Mouse (Mus musculus): ENCODE results near the gene Olfr867. TPM values are rescaled to one million over a fixed set of nuclear protein-coding genes. Genes with fewer than 3 reads are reported as not detected.

Olfr867 gene
- polyA plus RNA-seq (2016; fragmentation: Nextera tagmentation; extraction: Ambion mirVana), result not detected in 2 replicates

DNA sequence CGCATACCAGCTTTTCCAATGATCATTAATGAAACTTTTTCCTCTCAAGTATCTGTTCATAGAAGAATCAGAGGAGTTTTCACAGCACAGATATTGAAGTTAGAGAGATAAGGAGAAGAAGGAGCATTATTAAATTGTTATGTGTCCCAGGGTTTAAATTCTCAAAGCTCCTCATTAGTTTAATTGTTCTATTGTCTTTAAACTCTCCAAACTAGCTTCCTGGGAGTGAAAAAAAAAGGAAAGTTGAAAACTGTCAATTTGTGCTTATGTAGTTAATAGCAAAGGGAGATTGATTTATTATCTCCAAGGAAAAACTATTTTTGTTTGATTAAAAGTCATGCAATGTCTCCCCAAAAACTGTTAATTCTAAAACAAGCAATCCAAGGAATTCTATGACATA, at the start of gene Olfr867:
TSS of gene Olfr867 (minus strand) at position 101 of the 400 bp plus-strand sequence.
- Histone ChIP-seq H3K4me2 (no peak within 1 kb of the TSS), H3K27ac (ENCODE audit: poor library complexity, severe bottlenecking) (no peak within 1 kb of the TSS), H3K4me1 (replicated peaks) (no peaks in the 10 kb centered on the region), H3K9ac (no peak within 1 kb of the TSS), H3K36me3 (no peaks in the 10 kb centered on the region), H3K9me3 (replicated peaks) (peaks cover 8% of the 10 kb centered on the region), H3K27me3 (replicated peaks) (no peaks in the 10 kb centered on the region), H3K4me3 (no peak within 1 kb of the TSS)
- WGBS, result 68% methylated on average over 1 of the region's 1 CpGs
- ATAC-seq (ENCODE audit: insufficient number of reproducible peaks, low FRiP score), result no peak

GRCm38 (mm10) chr9:20098326-20098725, 41.0 kb upstream of the Olfr867 start, which contains the start of gene Olfr868:
TSS of gene Olfr868 (plus strand) at chr9:20098626.
- no peak within 1 kb of the TSS for H3K27ac ChIP-seq (ENCODE audit: poor library complexity, severe bottlenecking)
- no peak for ATAC-seq (ENCODE audit: insufficient number of reproducible peaks, low FRiP score)
- H3K4me3 ChIP-seq, result no peak within 1 kb of the TSS
- H3K9ac ChIP-seq, result no peak within 1 kb of the TSS
- H3K4me2 ChIP-seq, result no peak within 1 kb of the TSS
- H3K36me3 ChIP-seq, result no peaks in the 10 kb centered on the region
- no peaks in the 10 kb centered on the region for H3K27me3 ChIP-seq (replicated peaks)
- H3K4me1 ChIP-seq (replicated peaks), result no peaks in the 10 kb centered on the region
- H3K9me3 ChIP-seq (replicated peaks), result peaks cover 17% of the 10 kb centered on the region
- 38% methylated on average over 2 of the region's 2 CpGs for WGBS

DNA sequence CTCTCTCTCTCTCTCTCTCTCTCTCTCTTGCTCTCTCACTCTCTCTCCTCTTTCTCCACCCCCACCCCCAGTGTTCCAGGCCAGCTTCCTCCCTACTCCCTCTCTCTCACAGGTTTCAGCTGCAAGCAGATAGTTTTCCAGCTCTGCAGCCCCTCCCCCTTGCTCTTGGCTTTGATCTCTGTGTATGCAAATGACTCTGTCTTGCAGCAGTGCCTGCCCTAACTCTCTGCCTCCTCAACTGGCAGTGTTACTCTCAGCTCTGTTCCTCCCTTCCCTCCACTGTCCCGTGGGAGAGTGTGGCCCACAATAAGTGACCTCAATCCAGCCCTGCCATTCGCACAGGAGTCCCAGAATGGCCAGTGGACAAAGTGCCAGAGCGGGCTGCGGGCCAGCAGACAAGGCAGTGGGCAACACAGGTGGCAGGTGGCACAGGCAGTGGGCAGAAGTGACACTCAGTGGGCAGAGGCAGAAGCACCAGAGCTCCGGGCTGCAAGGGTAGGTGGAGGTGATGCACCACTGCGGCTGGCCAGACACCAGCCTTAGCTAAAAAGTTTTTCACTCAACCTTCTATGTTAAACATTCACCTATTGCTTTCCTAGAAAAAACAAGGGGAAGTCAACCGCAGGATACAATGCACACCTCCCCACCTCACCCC, 16.3 kb upstream of the Olfr867 start:
- H3K4me2 ChIP-seq, result no peak overlapping the region
- no peak overlapping the region for H3K27ac ChIP-seq (ENCODE audit: poor library complexity, severe bottlenecking)
- no peaks in the 10 kb centered on the region for H3K4me1 ChIP-seq (replicated peaks)
- H3K4me3 ChIP-seq, result no peak overlapping the region
- no peaks in the 10 kb centered on the region for H3K27me3 ChIP-seq (replicated peaks)
- WGBS, result 54% methylated on average over 7 of the region's 7 CpGs
- no peaks in the 10 kb centered on the region for H3K36me3 ChIP-seq
- no peak overlapping the region for H3K9ac ChIP-seq
- no peak for ATAC-seq (ENCODE audit: insufficient number of reproducible peaks, low FRiP score)
- peaks cover 40% of the 10 kb centered on the region for H3K9me3 ChIP-seq (replicated peaks)

- no peak overlapping the region for H3K4me2 ChIP-seq
- H3K27ac ChIP-seq (ENCODE audit: poor library complexity, severe bottlenecking), result no peak overlapping the region
- no peak for ATAC-seq (ENCODE audit: insufficient number of reproducible peaks, low FRiP score)
- 72% methylated on average over 1 of the region's 1 CpGs for WGBS
- H3K27me3 ChIP-seq (replicated peaks), result no peaks in the 10 kb centered on the region
- H3K9ac ChIP-seq, result no peak overlapping the region
- no peaks in the 10 kb centered on the region for H3K36me3 ChIP-seq
- H3K9me3 ChIP-seq (replicated peaks), result peaks cover 31% of the 10 kb centered on the region
- H3K4me3 ChIP-seq, result no peak overlapping the region
- no peaks in the 10 kb centered on the region for H3K4me1 ChIP-seq (replicated peaks)
Observed at GRCm38 (mm10) chr9:20071291-20071690, 13.9 kb upstream of the Olfr867 start.

GRCm38 (mm10) chr9:20070236-20070635, 12.9 kb upstream of the Olfr867 start:
- 74% methylated on average over 3 of the region's 3 CpGs for WGBS
- no peak for ATAC-seq (ENCODE audit: insufficient number of reproducible peaks, low FRiP score)

GRCm38 (mm10) chr9:20047964-20048363, 9.4 kb downstream of the Olfr867 start:
- peaks cover 16% of the 10 kb centered on the region for H3K9me3 ChIP-seq (replicated peaks)
- H3K27ac ChIP-seq (ENCODE audit: poor library complexity, severe bottlenecking), result no peak overlapping the region
- no peak overlapping the region for H3K4me2 ChIP-seq
- H3K27me3 ChIP-seq (replicated peaks), result no peaks in the 10 kb centered on the region
- no peak overlapping the region for H3K9ac ChIP-seq
- 59% methylated on average over 3 of the region's 3 CpGs for WGBS
- no peaks in the 10 kb centered on the region for H3K4me1 ChIP-seq (replicated peaks)
- no peak for ATAC-seq (ENCODE audit: insufficient number of reproducible peaks, low FRiP score)
- no peak overlapping the region for H3K4me3 ChIP-seq
- H3K36me3 ChIP-seq, result no peaks in the 10 kb centered on the region

More at GRCm38 (mm10) chr9:20070236-20070635, 12.9 kb upstream of the Olfr867 start:
- no peaks in the 10 kb centered on the region for H3K36me3 ChIP-seq
- no peak overlapping the region for H3K4me2 ChIP-seq
- H3K4me3 ChIP-seq, result no peak overlapping the region
- H3K27me3 ChIP-seq (replicated peaks), result no peaks in the 10 kb centered on the region
- H3K27ac ChIP-seq (ENCODE audit: poor library complexity, severe bottlenecking), result no peak overlapping the region
- no peak overlapping the region for H3K9ac ChIP-seq
- H3K9me3 ChIP-seq (replicated peaks), result peaks cover 26% of the 10 kb centered on the region
- no peaks in the 10 kb centered on the region for H3K4me1 ChIP-seq (replicated peaks)

DNA sequence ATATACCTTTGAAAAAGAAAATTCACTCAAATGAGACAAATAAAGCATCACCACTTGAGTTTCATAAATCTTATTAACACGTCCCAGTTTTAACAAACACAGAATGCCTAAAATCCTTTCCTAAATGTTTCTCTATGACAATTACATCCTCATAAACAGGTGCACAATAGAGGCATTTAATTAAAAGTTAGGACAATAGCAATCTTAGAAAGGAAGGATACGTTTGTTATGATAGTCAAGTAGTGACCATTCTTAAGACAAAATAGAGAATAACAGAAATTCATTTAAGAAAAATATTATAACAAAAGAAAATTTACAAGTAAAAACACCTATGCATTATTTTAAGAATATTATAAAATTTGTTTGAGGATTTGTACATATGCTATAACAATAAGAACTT, 29.4 kb downstream of the Olfr867 start, which contains the start of gene Olfr866:
TSS of gene Olfr866 (minus strand) at position 101 of the 400 bp plus-strand sequence.
- no peak within 1 kb of the TSS for H3K27ac ChIP-seq (ENCODE audit: poor library complexity, severe bottlenecking)
- H3K9ac ChIP-seq, result no peak within 1 kb of the TSS
- no peaks in the 10 kb centered on the region for H3K36me3 ChIP-seq
- H3K27me3 ChIP-seq (replicated peaks), result no peaks in the 10 kb centered on the region
- no peaks in the 10 kb centered on the region for H3K9me3 ChIP-seq (replicated peaks)
- no peak within 1 kb of the TSS for H3K4me2 ChIP-seq
- no peak within 1 kb of the TSS for H3K4me3 ChIP-seq
- no peaks in the 10 kb centered on the region for H3K4me1 ChIP-seq (replicated peaks)
- 58% methylated on average over 2 of the region's 2 CpGs for WGBS
- ATAC-seq (ENCODE audit: insufficient number of reproducible peaks, low FRiP score), result no peak

Small RNAs within 50 kb of the gene (microRNA-seq; reads per million reads assigned to microRNA genes)
- not detected for gene Gm26231
- not detected for gene Gm44395

Other genes with a start within 250 kb of the Olfr867 start
- not detected in 2 replicates for gene Olfr860, start 207.8 kb downstream of the Olfr867 start, polyA plus RNA-seq (2016; fragmentation: Nextera tagmentation; extraction: Ambion mirVana)
- not detected in 2 replicates for gene Olfr862, start 169.6 kb downstream of the Olfr867 start, polyA plus RNA-seq (2016; fragmentation: Nextera tagmentation; extraction: Ambion mirVana)
- 0.18 and 0.26 TPM in 2 replicates for gene Olfr77, start 140.7 kb downstream of the Olfr867 start, polyA plus RNA-seq (2016; fragmentation: Nextera tagmentation; extraction: Ambion mirVana)
- gene Olfr866, start 29.5 kb downstream of the Olfr867 start, polyA plus RNA-seq (2016; fragmentation: Nextera tagmentation; extraction: Ambion mirVana), result not detected in 2 replicates
- gene Olfr868, start 41.1 kb upstream of the Olfr867 start, polyA plus RNA-seq (2016; fragmentation: Nextera tagmentation; extraction: Ambion mirVana), result not detected in 2 replicates
- not detected in 2 replicates for gene Olfr869, start 71.4 kb upstream of the Olfr867 start, polyA plus RNA-seq (2016; fragmentation: Nextera tagmentation; extraction: Ambion mirVana)
- not detected in 2 replicates for gene Olfr870, start 116.5 kb upstream of the Olfr867 start, polyA plus RNA-seq (2016; fragmentation: Nextera tagmentation; extraction: Ambion mirVana)
- not detected in 2 replicates for gene Olfr871, start 154.6 kb upstream of the Olfr867 start, polyA plus RNA-seq (2016; fragmentation: Nextera tagmentation; extraction: Ambion mirVana)
- not detected in 2 replicates for gene Olfr872, start 179.6 kb upstream of the Olfr867 start, polyA plus RNA-seq (2016; fragmentation: Nextera tagmentation; extraction: Ambion mirVana)
- gene Olfr39, start 224.8 kb upstream of the Olfr867 start, polyA plus RNA-seq (2016; fragmentation: Nextera tagmentation; extraction: Ambion mirVana), result not detected in 2 replicates
- not detected in 2 replicates for gene Olfr873, start 241.0 kb upstream of the Olfr867 start, polyA plus RNA-seq (2016; fragmentation: Nextera tagmentation; extraction: Ambion mirVana)

Data from heart, embryonic 12.5 days (tissue).